Mouse (Mus musculus) midbrain, postnatal 0 days (tissue): ENCODE results near the gene Rhof. TPM values are rescaled to one million over a fixed set of nuclear protein-coding genes. Genes with fewer than 3 reads are reported as not detected.

Experiments
- ATAC-seq: fragments of 200-750 bp; cut with Nextera tagmentation; 2 replicates; pipeline ENCODE4 v1.8.0; 2017; ENCODE audit warnings: moderate number of reproducible peaks, mild to moderate bottlenecking, moderate TSS enrichment, moderate library complexity; ENCODE audit not compliant: low FRiP score
- DNase-seq: peaks from one replicate; pipeline ENCODE4 v3.0.0-alpha.2; 2015; ENCODE audit warnings: low spot score
- H3K27ac ChIP-seq: fragments of 300-500 bp; sonication (generic); 2 replicates; pipeline ENCODE4 v1.5.1; 2014; ENCODE audit warnings: low read depth, mild to moderate bottlenecking, low read length, mixed read lengths
- H3K27me3 ChIP-seq: fragments of 300-500 bp; sonication (generic); 2 replicates; pipeline ENCODE4 v1.6.1; 2014; ENCODE audit warnings: low read length, control low read depth, mixed read lengths; ENCODE audit not compliant: insufficient read depth
- H3K36me3 ChIP-seq: fragments of 300-500 bp; sonication (generic); 2 replicates; pipeline ENCODE4 v1.6.1; 2014; ENCODE audit warnings: low read length, control low read depth, mixed read lengths; ENCODE audit not compliant: insufficient read depth
- H3K4me1 ChIP-seq: fragments of 300-500 bp; sonication (generic); 2 replicates; pipeline ENCODE4 v1.6.1; 2014; ENCODE audit warnings: mild to moderate bottlenecking, control low read depth, antibody characterized with exemption, low read length, mixed read lengths; ENCODE audit not compliant: insufficient read depth
- H3K4me2 ChIP-seq: fragments of 300-500 bp; sonication (generic); 2 replicates; pipeline ENCODE4 v1.6.1; 2014; ENCODE audit warnings: low read depth, mild to moderate bottlenecking, low read length, mixed read lengths; ENCODE audit not compliant: poor library complexity, severe bottlenecking
- H3K4me3 ChIP-seq: fragments of 300-500 bp; sonication (generic); 2 replicates; pipeline ENCODE4 v1.5.1; 2014; ENCODE audit warnings: low read depth, mild to moderate bottlenecking, low read length, moderate library complexity
- H3K9ac ChIP-seq: fragments of 300-500 bp; sonication (generic); replicated peaks from 2 replicates; pipeline ENCODE4 v1.6.1; 2014; ENCODE audit warnings: mild to moderate bottlenecking, low read length, moderate library complexity, mixed read lengths; ENCODE audit not compliant: poor library complexity, severe bottlenecking
- H3K9me3 ChIP-seq: fragments of 300-500 bp; sonication (generic); 2 replicates; pipeline ENCODE4 v1.6.1; 2016; ENCODE audit warnings: low read length, control low read depth
- CTCF ChIP-seq: IDR thresholded peaks from 2 replicates; pipeline ENCODE4 v1.5.1; 2016; ENCODE audit warnings: antibody characterized with exemption, mild to moderate bottlenecking
- WGBS: fragments of 180-500 bp; shearing (Covaris S2); extraction: QIAGEN DNeasy Blood & Tissue Kit; methylation state at CpG from one replicate; pipeline ENCODE4 v1.1.7; 2014; 5-methylcytosine and 5-hydroxymethylcytosine counted together
- polyA plus RNA-seq: library from polyadenylated mRNA; unstranded; fragments of >200 nt; fragmentation: Nextera tagmentation; extraction: Ambion mirVana; gene quantifications from 2 replicates; pipeline ENCODE4 v1.2.1, GENCODE M21; 2015
- total RNA-seq: library from RNA; depleted of rRNA; stranded (reverse); fragments of >200 nt; gene quantifications from 2 replicates; pipeline ENCODE4 v1.2.3, GENCODE M21; 2014

Rhof gene
- total and polyA plus RNA-seq, 2 experiments from 2014 or later, result 41.7 to 47.8 TPM

- Histone ChIP-seq H3K9me3 (no peaks in the 10 kb centered on the region), H3K4me3 (peak overlapping the region; percentile 91), H3K4me1 (peaks cover 21% of the 10 kb centered on the region), H3K27ac (peak overlapping the region; percentile 99), H3K36me3 (no peaks in the 10 kb centered on the region), H3K4me2 (peak overlapping the region; percentile 99), H3K27me3 (no peaks in the 10 kb centered on the region), H3K9ac (peak overlapping the region; percentile 97)
- under 1% methylated on average over 30 of the region's 40 CpGs for WGBS
- peak; percentile 20 for TF ChIP-seq CTCF
- ATAC-seq (peak; percentile 26), DNase-seq (peak; percentile 72)
Observed at GRCm38 (mm10) chr5:123138230-123138911, 5.9 kb upstream of the Rhof start.

GRCm38 (mm10) chr5:123137910-123138229 is 5.4 kb upstream of the Rhof start:
- peaks cover 21% of the 10 kb centered on the region for H3K4me1 ChIP-seq
- peak overlapping the region; percentile 97 for H3K9ac ChIP-seq
- H3K4me3 ChIP-seq, result peak overlapping the region; percentile 91
- 0% methylated on average over 6 of the region's 6 CpGs for WGBS
- DNase-seq, result no peak
- no peaks in the 10 kb centered on the region for H3K36me3 ChIP-seq
- H3K27me3 ChIP-seq, result no peaks in the 10 kb centered on the region
- ATAC-seq, result no peak
- peak overlapping the region; percentile 99 for H3K4me2 ChIP-seq
- no peaks in the 10 kb centered on the region for H3K9me3 ChIP-seq
- TF ChIP-seq CTCF, result no peak
- H3K27ac ChIP-seq, result peak overlapping the region; percentile 99

GRCm38 (mm10) chr5:123137044-123137909 is 4.8 kb upstream of the Rhof start:
- Histone ChIP-seq H3K36me3 (no peaks in the 10 kb centered on the region), H3K4me2 (peak overlapping the region; percentile 99), H3K4me3 (peak overlapping the region; percentile 91), H3K9ac (peak overlapping the region; percentile 97), H3K27ac (peak overlapping the region; percentile 99), H3K9me3 (no peaks in the 10 kb centered on the region), H3K27me3 (no peaks in the 10 kb centered on the region), H3K4me1 (peaks cover 21% of the 10 kb centered on the region)
- 1% methylated on average over 20 of the region's 20 CpGs for WGBS
- ATAC-seq (no peak), DNase-seq (peak; percentile 74)
- TF ChIP-seq CTCF, result no peak

GRCm38 (mm10) chr5:123136361-123137043 is 4.0 kb upstream of the Rhof start:
- WGBS, result under 1% methylated on average over 13 of the region's 13 CpGs
- ATAC-seq (no peak), DNase-seq (peak; percentile 85)
- peaks cover 21% of the 10 kb centered on the region for H3K4me1 ChIP-seq
- H3K4me3 ChIP-seq, result peak overlapping the region; percentile 91
- peak overlapping the region; percentile 99 for H3K4me2 ChIP-seq
- no peaks in the 10 kb centered on the region for H3K27me3 ChIP-seq
- H3K9ac ChIP-seq, result peak overlapping the region; percentile 97
- TF ChIP-seq CTCF, result no peak
- H3K9me3 ChIP-seq, result no peaks in the 10 kb centered on the region
- H3K36me3 ChIP-seq, result no peaks in the 10 kb centered on the region
- peak overlapping the region; percentile 99 for H3K27ac ChIP-seq

GRCm38 (mm10) chr5:123135471-123136360 is 3.2 kb upstream of the Rhof start:
- Histone ChIP-seq H3K9me3 (no peaks in the 10 kb centered on the region), H3K36me3 (no peaks in the 10 kb centered on the region), H3K4me2 (peak overlapping the region; percentile 99), H3K4me1 (peaks cover 23% of the 10 kb centered on the region), H3K27ac (peak overlapping the region; percentile 99), H3K9ac (peak overlapping the region; percentile 97), H3K4me3 (peak overlapping the region; percentile 91), H3K27me3 (no peaks in the 10 kb centered on the region)
- DNase-seq, result peak; percentile 66
- ATAC-seq, result no peak
- TF ChIP-seq CTCF, result no peak
- 3% methylated on average over 30 of the region's 30 CpGs for WGBS
